Mouse (Mus musculus) mouse trophoblast stem cell (cell line): ENCODE results near the gene Rasgef1b.

Source experiments
- in situ Hi-C, 2 experiments: fragments of 300-500 bp; cut with MseI, MboI; formaldehyde crosslinking; loops; 2 replicates in 1 of 2; 3 replicates in 1 of 2; pipeline ENCODE4 v1.15.1; 2025

Rasgef1b gene

GRCm38 (mm10) chr5:99728649-99729212 is at the start of gene Rasgef1b:
Gene Rasgef1b (minus strand): TSS chr5:99729065.
- in situ Hi-C loops: no loop called here

- in situ Hi-C loops: no loop called here
Measured at GRCm38 (mm10) chr5:99775342-99775741, 46.5 kb upstream of the Rasgef1b start.

- in situ Hi-C loops: no loop called here
Measured at GRCm38 (mm10) chr5:99773265-99773664, 44.4 kb upstream of the Rasgef1b start.

- in situ Hi-C loops: no loop called here
Measured at GRCm38 (mm10) chr5:99764246-99764645, 35.4 kb upstream of the Rasgef1b start.

- in situ Hi-C loops: no loop called here
Measured at GRCm38 (mm10) chr5:99758859-99759258, 30.0 kb upstream of the Rasgef1b start.

- in situ Hi-C loops: no loop called here
Measured at GRCm38 (mm10) chr5:99753843-99754242, 25.0 kb upstream of the Rasgef1b start.

- in situ Hi-C loops: no loop called here
Measured at GRCm38 (mm10) chr5:99753368-99753767, 24.5 kb upstream of the Rasgef1b start.

GRCm38 (mm10) chr5:99752670-99753231 is 23.9 kb upstream of the Rasgef1b start:
- in situ Hi-C loops: no loop called here

- in situ Hi-C loops: no loop called here
Measured at GRCm38 (mm10) chr5:99748417-99748816, 19.6 kb upstream of the Rasgef1b start.

GRCm38 (mm10) chr5:99746087-99746486 is 17.2 kb upstream of the Rasgef1b start:
- in situ Hi-C loops: no loop called here

GRCm38 (mm10) chr5:99742874-99743273 is 14.0 kb upstream of the Rasgef1b start:
- in situ Hi-C loops: no loop called here

- in situ Hi-C loops: no loop called here
Measured at GRCm38 (mm10) chr5:99742056-99742455, 13.2 kb upstream of the Rasgef1b start.

- in situ Hi-C loops: no loop called here
Measured at GRCm38 (mm10) chr5:99737937-99738727, 9.3 kb upstream of the Rasgef1b start.

GRCm38 (mm10) chr5:99729931-99730330 is 1.1 kb upstream of the Rasgef1b start:
- in situ Hi-C loops: no loop called here

- in situ Hi-C loops: no loop called here
Measured at GRCm38 (mm10) chr5:99729361-99729882, 557 bp upstream of the Rasgef1b start.

- in situ Hi-C loops: no loop called here
Measured at GRCm38 (mm10) chr5:99728027-99728451, 826 bp downstream of the Rasgef1b start.

- in situ Hi-C loops: no loop called here
Measured at GRCm38 (mm10) chr5:99723941-99724340, 4.9 kb downstream of the Rasgef1b start.

- in situ Hi-C loops: no loop called here
Measured at GRCm38 (mm10) chr5:99722310-99722709, 6.6 kb downstream of the Rasgef1b start.

GRCm38 (mm10) chr5:99720554-99720953 is 8.3 kb downstream of the Rasgef1b start:
- in situ Hi-C loops: no loop called here

- in situ Hi-C loops: no loop called here
Measured at GRCm38 (mm10) chr5:99717917-99718316, 10.9 kb downstream of the Rasgef1b start.

GRCm38 (mm10) chr5:99715281-99715744 is 13.6 kb downstream of the Rasgef1b start:
- in situ Hi-C loops: no loop called here

GRCm38 (mm10) chr5:99711947-99712346 is 16.9 kb downstream of the Rasgef1b start:
- in situ Hi-C loops: no loop called here

GRCm38 (mm10) chr5:99708706-99709105 is 20.2 kb downstream of the Rasgef1b start:
- in situ Hi-C loops: no loop called here
